Mouse (Mus musculus) cerebellum, adult 9-11 months (tissue): ENCODE results near the gene Tmc2.

Source experiments
- DNase-seq: peaks from one replicate; pipeline ENCODE4 v3.0.0; 2022

Gene Tmc2

GRCm38 (mm10) chr2:130194894-130195293 lies at the start of gene Tmc2:
Gene Tmc2 (plus strand): TSS chr2:130195194.
- no peak for DNase-seq

- DNase-seq: no peak
These were observed 48.8 kb upstream of the Tmc2 start for GRCm38 (mm10) chr2:130146089-130146668.

GRCm38 (mm10) chr2:130155171-130155570 lies 39.8 kb upstream of the Tmc2 start:
- no peak for DNase-seq

- DNase-seq: no peak
These were observed 39.1 kb upstream of the Tmc2 start for GRCm38 (mm10) chr2:130155851-130156250.

GRCm38 (mm10) chr2:130157231-130158087 lies 37.5 kb upstream of the Tmc2 start:
- no peak for DNase-seq

GRCm38 (mm10) chr2:130158088-130158437 lies 36.9 kb upstream of the Tmc2 start:
- DNase-seq: no peak

- no peak for DNase-seq
These were observed 32.3 kb upstream of the Tmc2 start for GRCm38 (mm10) chr2:130162701-130163100.

GRCm38 (mm10) chr2:130166311-130167214 lies 28.4 kb upstream of the Tmc2 start:
- DNase-seq: peak; percentile 64

- no peak for DNase-seq
These were observed 27.1 kb upstream of the Tmc2 start for GRCm38 (mm10) chr2:130167861-130168260.

GRCm38 (mm10) chr2:130171674-130172073 lies 23.3 kb upstream of the Tmc2 start:
- no peak for DNase-seq

GRCm38 (mm10) chr2:130176820-130177219 lies 18.2 kb upstream of the Tmc2 start:
- DNase-seq: no peak

GRCm38 (mm10) chr2:130178381-130178705 lies 16.7 kb upstream of the Tmc2 start:
- DNase-seq: no peak

GRCm38 (mm10) chr2:130178706-130179506 lies 16.1 kb upstream of the Tmc2 start, which contains the start of gene Snrpb:
Gene Snrpb (minus strand): TSS chr2:130179403.
- DNase-seq: peak; percentile 89

- no peak for DNase-seq
These were observed 15.4 kb upstream of the Tmc2 start for GRCm38 (mm10) chr2:130179507-130180019.

- no peak for DNase-seq
These were observed 6.6 kb upstream of the Tmc2 start for GRCm38 (mm10) chr2:130188391-130188790.

- DNase-seq: no peak
These were observed 6.0 kb downstream of the Tmc2 start for GRCm38 (mm10) chr2:130200961-130201360.

- DNase-seq: no peak
These were observed 12.4 kb downstream of the Tmc2 start for GRCm38 (mm10) chr2:130207376-130207775.

- no peak for DNase-seq
These were observed 13.0 kb downstream of the Tmc2 start for GRCm38 (mm10) chr2:130207996-130208395.

- no peak for DNase-seq
These were observed 14.6 kb downstream of the Tmc2 start for GRCm38 (mm10) chr2:130209636-130210035.

- DNase-seq: no peak
These were observed 16.6 kb downstream of the Tmc2 start for GRCm38 (mm10) chr2:130211581-130211980.

- DNase-seq: no peak
These were observed 51.9 kb downstream of the Tmc2 start for GRCm38 (mm10) chr2:130246912-130247311.

- no peak for DNase-seq
These were observed 53.2 kb downstream of the Tmc2 start for GRCm38 (mm10) chr2:130248226-130248625.
